Mouse (Mus musculus): ENCODE results near the gene Itga4. TPM values are rescaled to one million over a fixed set of nuclear protein-coding genes. Genes with fewer than 3 reads are reported as not detected.
A peak's percentile ranks its signal among the peaks of the same experiment; 100 is the strongest.

Itga4 gene
- polyA plus RNA-seq, 1 experiment from 2014 or later, result 3.2 TPM

DNA sequence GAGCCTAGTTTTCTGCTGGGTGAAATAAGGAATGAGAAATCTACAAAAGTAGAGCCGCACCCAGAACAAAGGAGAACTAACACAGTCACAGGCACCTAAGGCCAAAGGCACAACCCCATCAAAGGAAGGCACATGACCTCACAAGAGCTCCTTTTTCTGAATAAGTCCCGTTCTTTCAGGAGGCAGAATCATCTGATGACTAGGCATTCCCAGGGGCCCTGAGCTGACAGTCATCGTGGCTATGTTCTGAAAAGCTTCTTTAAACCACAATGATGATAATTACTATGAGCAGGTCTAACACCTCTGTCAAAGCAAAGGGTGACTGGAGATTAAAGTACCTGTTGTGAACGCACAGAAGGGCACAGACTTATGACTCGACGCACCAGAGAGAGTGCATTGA, 108.7 kb downstream of the Itga4 start:
- 64% methylated on average over 6 of the region's 6 CpGs for WGBS
- H3K27me3 ChIP-seq, result no peaks in the 10 kb centered on the region
- no peak for ATAC-seq (replicated peaks)
- no peaks in the 10 kb centered on the region for H3K36me3 ChIP-seq
- no peak overlapping the region for H3K4me2 ChIP-seq (replicated peaks)
- H3K9me3 ChIP-seq, result no peaks in the 10 kb centered on the region
- no peak overlapping the region for H3K9ac ChIP-seq (replicated peaks)
- no peak overlapping the region for H3K4me3 ChIP-seq
- peaks cover 5% of the 10 kb centered on the region; the same call in 1 of the 2 replicates for H3K4me1 ChIP-seq
- H3K27ac ChIP-seq (replicated peaks), result no peak overlapping the region

- H3K9me3 ChIP-seq, result no peaks in the 10 kb centered on the region
- H3K27ac ChIP-seq (replicated peaks), result no peak overlapping the region
- WGBS, result 65% methylated on average over 18 of the region's 18 CpGs
- H3K36me3 ChIP-seq, result no peaks in the 10 kb centered on the region
- no peak overlapping the region for H3K4me2 ChIP-seq (replicated peaks)
- no peaks in the 10 kb centered on the region for H3K4me1 ChIP-seq
- no peaks in the 10 kb centered on the region for H3K27me3 ChIP-seq
- H3K4me3 ChIP-seq, result no peak overlapping the region
- H3K9ac ChIP-seq (replicated peaks), result no peak overlapping the region
- peak; percentile 66; the same call in 1 of the 2 replicates for ATAC-seq (replicated peaks)
Measured at GRCm38 (mm10) chr2:79367451-79368450, 112.5 kb downstream of the Itga4 start.

- Histone ChIP-seq H3K9me3 (no peaks in the 10 kb centered on the region), H3K9ac (replicated peaks) (no peak overlapping the region), H3K4me2 (replicated peaks) (no peak overlapping the region), H3K4me3 (no peak overlapping the region), H3K27me3 (no peaks in the 10 kb centered on the region), H3K36me3 (no peaks in the 10 kb centered on the region), H3K4me1 (no peaks in the 10 kb centered on the region), H3K27ac (replicated peaks) (no peak overlapping the region)
- no peak for ATAC-seq (replicated peaks)
- WGBS, result 87% methylated on average over 12 of the region's 12 CpGs
Measured at GRCm38 (mm10) chr2:79368661-79369060, 113.4 kb downstream of the Itga4 start.

DNA sequence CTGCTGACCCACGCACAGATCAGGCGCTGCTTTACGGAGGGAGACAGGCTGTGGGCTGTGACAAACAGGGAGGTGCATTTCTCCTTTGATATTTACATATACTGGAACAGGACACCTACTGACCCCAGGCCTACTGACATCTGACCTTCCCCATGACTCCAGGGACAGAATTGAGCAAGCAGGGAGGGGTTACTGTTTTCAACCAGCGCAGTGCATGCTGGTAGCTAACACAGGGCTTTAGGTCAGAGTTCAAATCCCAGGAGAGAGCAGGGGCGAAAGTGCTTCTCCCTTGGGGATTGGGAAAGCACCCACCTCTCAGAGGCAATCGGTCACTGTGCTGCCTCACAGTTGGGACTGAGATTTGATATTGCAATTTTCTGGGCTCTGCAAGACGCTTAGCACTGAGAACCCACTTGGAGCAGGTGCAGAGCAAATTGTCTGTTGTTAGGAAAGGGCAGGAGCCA, 113.9 kb downstream of the Itga4 start:
- Histone ChIP-seq H3K4me3 (no peak overlapping the region), H3K4me2 (replicated peaks) (no peak overlapping the region), H3K9ac (replicated peaks) (no peak overlapping the region), H3K9me3 (no peaks in the 10 kb centered on the region), H3K27me3 (no peaks in the 10 kb centered on the region), H3K36me3 (no peaks in the 10 kb centered on the region), H3K27ac (replicated peaks) (no peak overlapping the region), H3K4me1 (no peaks in the 10 kb centered on the region)
- 78% methylated on average over 7 of the region's 7 CpGs for WGBS
- no peak for ATAC-seq (replicated peaks)

- Histone ChIP-seq H3K9ac (replicated peaks) (no peak overlapping the region), H3K27ac (replicated peaks) (no peak overlapping the region), H3K4me3 (no peak overlapping the region), H3K4me1 (no peaks in the 10 kb centered on the region), H3K27me3 (no peaks in the 10 kb centered on the region), H3K4me2 (replicated peaks) (no peak overlapping the region), H3K36me3 (no peaks in the 10 kb centered on the region), H3K9me3 (no peaks in the 10 kb centered on the region)
- 78% methylated on average over 4 of the region's 4 CpGs for WGBS
- ATAC-seq (replicated peaks), result no peak
Measured at GRCm38 (mm10) chr2:79369905-79370304, 114.7 kb downstream of the Itga4 start.

DNA sequence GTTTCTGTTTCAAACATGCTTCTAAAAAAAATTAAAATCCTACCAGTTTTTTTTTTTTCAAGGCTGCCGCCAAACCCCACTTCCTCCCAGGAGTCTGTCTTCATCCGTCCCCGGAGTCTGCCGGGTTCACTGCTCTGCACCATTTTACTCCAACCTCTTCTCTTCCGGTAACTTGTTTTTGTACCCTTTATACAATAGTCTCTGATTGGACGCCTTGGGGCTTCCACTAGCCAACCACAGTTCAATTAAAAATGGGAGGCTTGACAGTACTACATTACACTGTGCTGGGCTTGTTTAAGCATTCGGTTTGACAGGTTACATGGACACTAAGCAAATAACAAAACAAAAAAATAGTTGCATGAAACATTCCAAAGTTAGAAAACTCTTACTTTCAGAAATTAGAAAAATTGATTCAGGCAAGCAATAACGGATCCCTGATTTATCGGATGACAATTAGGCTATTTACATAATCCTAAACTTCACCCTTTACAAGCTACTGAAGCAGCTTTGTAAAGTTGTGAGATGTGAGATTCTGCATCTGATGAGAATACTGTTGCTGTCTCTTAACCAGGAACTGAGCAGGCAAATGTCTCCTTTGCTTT, 115.6 kb downstream of the Itga4 start:
- no peaks in the 10 kb centered on the region for H3K36me3 ChIP-seq
- no peaks in the 10 kb centered on the region for H3K9me3 ChIP-seq
- H3K9ac ChIP-seq (replicated peaks), result no peak overlapping the region
- 81% methylated on average over 9 of the region's 9 CpGs for whole genome bisulfite sequencing
- no peak overlapping the region for H3K4me3 ChIP-seq
- no peaks in the 10 kb centered on the region for H3K27me3 ChIP-seq
- ATAC-seq (replicated peaks), result no peak
- H3K27ac ChIP-seq (replicated peaks), result no peak overlapping the region
- H3K4me2 ChIP-seq (replicated peaks), result no peak overlapping the region
- H3K4me1 ChIP-seq, result no peaks in the 10 kb centered on the region

DNA sequence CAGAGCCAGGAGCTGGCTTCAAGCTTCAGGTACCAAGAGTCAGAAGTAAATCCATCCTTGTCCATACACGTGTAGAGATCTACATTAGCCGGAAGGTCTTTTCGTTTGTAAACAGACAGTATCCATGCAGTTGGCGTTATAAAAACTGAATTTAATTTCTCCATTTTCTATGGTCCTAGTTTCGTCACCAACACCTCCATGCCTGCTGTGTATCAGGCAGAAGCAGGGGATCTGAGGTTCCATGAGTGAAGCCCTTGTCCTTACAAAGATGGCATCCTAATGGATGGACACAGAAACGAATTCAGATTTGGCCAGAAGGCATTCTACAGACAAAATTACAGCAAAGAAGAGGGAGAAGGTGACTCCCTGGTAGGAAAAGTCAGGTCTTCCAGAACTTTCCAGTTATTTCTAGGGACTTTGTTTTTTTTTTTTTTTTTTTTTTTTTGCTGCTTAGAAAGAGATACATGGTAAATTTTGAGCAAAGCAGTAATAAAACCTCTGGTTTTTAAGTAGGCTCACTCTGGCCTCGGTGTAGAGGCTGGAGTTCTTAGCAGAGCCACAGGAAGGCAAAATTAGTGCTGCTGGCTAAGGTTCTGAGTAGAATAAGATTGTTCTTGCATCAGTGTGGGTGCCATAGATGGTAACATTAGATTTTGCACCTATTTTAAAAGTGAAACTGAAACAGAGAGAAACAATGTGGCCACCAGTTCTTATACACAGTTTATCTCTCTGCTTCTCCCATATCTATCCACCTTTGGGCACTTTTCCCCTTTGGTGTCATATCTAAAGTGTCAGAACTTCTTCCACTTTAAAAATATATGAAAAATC, 116.3 kb downstream of the Itga4 start:
- no peaks in the 10 kb centered on the region for H3K9me3 ChIP-seq
- no peak overlapping the region for H3K27ac ChIP-seq (replicated peaks)
- H3K27me3 ChIP-seq, result no peaks in the 10 kb centered on the region
- WGBS, result 92% methylated on average over 7 of the region's 7 CpGs
- no peak for ATAC-seq (replicated peaks)
- H3K4me3 ChIP-seq, result no peak overlapping the region
- no peak overlapping the region for H3K4me2 ChIP-seq (replicated peaks)
- H3K9ac ChIP-seq (replicated peaks), result no peak overlapping the region
- H3K36me3 ChIP-seq, result no peaks in the 10 kb centered on the region
- no peaks in the 10 kb centered on the region for H3K4me1 ChIP-seq

DNA sequence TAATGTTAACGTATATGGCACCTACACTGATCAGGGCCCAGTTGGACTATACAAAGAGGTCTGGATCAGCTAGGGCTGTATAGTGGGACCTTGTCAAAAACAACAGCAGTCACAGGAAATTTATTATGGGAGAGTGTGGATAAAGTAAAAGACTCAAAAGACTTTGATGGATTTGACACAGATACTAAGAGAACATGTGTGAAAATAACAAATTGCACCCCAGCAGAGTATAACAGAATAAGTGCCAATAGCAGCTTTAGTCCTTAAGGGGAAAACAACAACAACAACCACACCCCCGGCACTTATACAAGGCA, 116.9 kb downstream of the Itga4 start:
- Histone ChIP-seq H3K4me1 (no peaks in the 10 kb centered on the region), H3K4me3 (no peak overlapping the region), H3K27ac (replicated peaks) (no peak overlapping the region), H3K36me3 (no peaks in the 10 kb centered on the region), H3K9ac (replicated peaks) (no peak overlapping the region), H3K27me3 (no peaks in the 10 kb centered on the region), H3K4me2 (replicated peaks) (no peak overlapping the region), H3K9me3 (no peaks in the 10 kb centered on the region)
- 69% methylated on average over 2 of the region's 2 CpGs for WGBS
- no peak for ATAC-seq (replicated peaks)

DNA sequence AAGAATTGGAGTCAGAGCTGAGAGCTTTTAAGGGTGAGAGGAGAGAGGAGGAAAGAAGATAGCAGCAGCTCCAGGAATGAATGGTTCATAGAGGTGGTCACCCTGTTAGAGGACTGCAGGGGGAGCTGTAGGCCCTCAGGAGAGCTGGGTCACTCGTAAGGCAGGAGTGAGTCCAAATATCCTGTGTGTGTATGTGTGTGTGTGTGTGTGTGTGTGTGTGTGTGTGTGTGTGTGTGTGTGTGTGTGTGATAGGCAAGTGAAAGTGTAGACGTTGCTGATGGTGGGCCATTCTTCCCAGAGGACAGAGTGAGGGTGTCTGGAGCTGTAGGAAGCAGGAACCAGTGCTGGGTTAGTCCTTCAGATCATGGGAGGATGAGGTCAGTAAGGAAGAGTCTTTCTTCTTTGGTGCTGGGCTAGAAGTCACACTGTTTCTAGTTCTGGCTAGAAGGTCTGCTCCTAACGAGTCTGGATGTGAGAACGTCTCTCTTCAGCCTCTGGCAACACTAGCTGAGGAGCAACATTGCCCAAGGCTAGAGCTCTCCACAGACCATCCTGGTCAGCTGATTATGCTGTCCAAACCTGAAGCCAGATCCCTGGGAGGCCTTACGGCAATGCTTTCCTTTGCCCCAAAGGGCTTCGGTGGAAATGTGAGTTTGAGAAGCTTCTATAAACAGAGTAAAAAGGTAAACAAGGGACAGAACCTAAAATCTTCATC, 117.4 kb downstream of the Itga4 start:
- Histone ChIP-seq H3K4me3 (no peak overlapping the region), H3K27me3 (no peaks in the 10 kb centered on the region), H3K27ac (replicated peaks) (no peak overlapping the region), H3K4me2 (replicated peaks) (no peak overlapping the region), H3K4me1 (no peaks in the 10 kb centered on the region), H3K9ac (replicated peaks) (no peak overlapping the region), H3K36me3 (no peaks in the 10 kb centered on the region), H3K9me3 (no peaks in the 10 kb centered on the region)
- ATAC-seq (replicated peaks), result no peak
- WGBS, result 57% methylated on average over 6 of the region's 6 CpGs

DNA sequence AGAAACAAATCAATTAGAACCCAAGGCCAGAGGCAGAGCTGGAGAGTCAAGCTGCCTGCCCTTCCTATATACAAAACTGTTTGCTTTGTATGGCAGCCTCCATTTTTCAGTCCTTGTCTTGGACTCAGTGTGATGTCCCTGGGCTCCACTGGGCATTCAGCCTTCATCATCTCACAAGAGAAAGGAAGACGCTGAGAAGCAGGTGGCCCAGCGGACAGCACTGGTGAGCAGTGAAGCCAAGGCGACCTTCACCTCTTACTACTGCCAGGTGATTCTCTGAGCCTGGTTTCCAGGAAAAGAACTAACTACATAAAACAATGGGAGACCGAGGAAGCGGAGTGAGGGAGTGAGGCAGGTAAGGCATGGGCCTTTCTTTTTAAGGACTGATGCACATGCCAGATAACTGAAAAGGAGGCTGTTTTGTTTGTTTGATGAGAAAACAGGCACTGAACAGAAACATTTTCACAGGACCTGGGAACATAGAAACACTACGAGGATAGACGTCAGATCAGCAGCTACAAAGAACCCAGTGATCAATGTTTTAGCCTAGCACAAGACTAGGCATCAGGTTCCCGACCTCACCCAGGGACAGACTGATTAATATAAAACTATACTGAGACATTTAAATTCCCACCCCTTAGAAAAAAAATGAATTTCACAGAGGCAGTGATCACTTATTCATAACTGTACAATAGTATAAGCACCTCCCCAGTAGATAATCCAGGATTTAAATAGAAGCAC, 123.3 kb downstream of the Itga4 start:
- 49% methylated on average over 8 of the region's 8 CpGs for WGBS
- peak; percentile 53 for ATAC-seq (replicated peaks)
- Histone ChIP-seq H3K4me1 (peaks cover 16% of the 10 kb centered on the region), H3K27ac (replicated peaks) (0 out of 2 replicates have a peak overlapping the region, but pooled peaks have one; percentile 27), H3K9ac (replicated peaks) (no peak overlapping the region), H3K4me2 (replicated peaks) (no peak overlapping the region), H3K36me3 (no peaks in the 10 kb centered on the region), H3K27me3 (no peaks in the 10 kb centered on the region), H3K9me3 (no peaks in the 10 kb centered on the region), H3K4me3 (no peak overlapping the region)
